Mouse (Mus musculus) forebrain, embryonic 15.5 days (tissue): ENCODE data around the gene Cdh12. TPM values are rescaled to one million over a fixed set of nuclear protein-coding genes. Genes with fewer than 3 reads are reported as not detected.

ENCODE experiments used
- ATAC-seq: fragments of 200-750 bp; cut with Nextera tagmentation; replicated peaks from 2 replicates; pipeline ENCODE4 v1.8.0; 2017; ENCODE audit warnings: mild to moderate bottlenecking, moderate TSS enrichment, moderate library complexity
- H3K27ac ChIP-seq: fragments of 300-500 bp; sonication (generic); replicated peaks from 2 replicates; pipeline ENCODE4 v1.5.1; 2015; ENCODE audit warnings: mild to moderate bottlenecking, inconsistent platforms
- H3K27me3 ChIP-seq: fragments of 300-500 bp; sonication (generic); 2 replicates; pipeline ENCODE4 v1.6.1; 2015; ENCODE audit warnings: inconsistent platforms
- H3K36me3 ChIP-seq: fragments of 300-500 bp; sonication (generic); 2 replicates; pipeline ENCODE4 v1.6.1; 2015; ENCODE audit warnings: mild to moderate bottlenecking, inconsistent platforms
- H3K4me1 ChIP-seq: fragments of 300-500 bp; sonication (generic); 2 replicates; pipeline ENCODE4 v1.6.1; 2015; ENCODE audit warnings: inconsistent platforms
- H3K4me2 ChIP-seq: fragments of 300-500 bp; sonication (generic); replicated peaks from 2 replicates; pipeline ENCODE4 v1.6.1; 2015; ENCODE audit warnings: mild to moderate bottlenecking, inconsistent platforms
- H3K4me3 ChIP-seq: fragments of 300-500 bp; sonication (generic); 2 replicates; pipeline ENCODE4 v1.5.1; 2015; ENCODE audit warnings: mild to moderate bottlenecking, inconsistent platforms
- H3K9ac ChIP-seq: fragments of 300-500 bp; sonication (generic); replicated peaks from 2 replicates; pipeline ENCODE4 v1.6.1; 2015; ENCODE audit warnings: mild to moderate bottlenecking, inconsistent platforms
- H3K9me3 ChIP-seq: fragments of 300-500 bp; sonication (generic); 2 replicates; pipeline ENCODE4 v1.6.1; 2016; ENCODE audit warnings: inconsistent platforms
- WGBS: fragments of 180-500 bp; shearing (Covaris S2); methylation state at CpG from one replicate; pipeline ENCODE4 v1.1.7; 2015; ENCODE audit warnings: mixed read lengths; 5-methylcytosine and 5-hydroxymethylcytosine counted together
- microRNA-seq: library from miRNA; unstranded; fragments of <30 nt; microRNA quantifications from one replicate; pipeline ENCODE4, GENCODE M21; 2016
- polyA plus RNA-seq: library from polyadenylated mRNA; unstranded; fragments of >200 nt; fragmentation: Nextera tagmentation; extraction: Ambion mirVana; gene quantifications from 2 replicates; pipeline ENCODE4 v1.2.1, GENCODE M21; 2015

Cdh12 gene
- polyA plus RNA-seq, 1 experiment from 2014 or later = 5.6 TPM

DNA sequence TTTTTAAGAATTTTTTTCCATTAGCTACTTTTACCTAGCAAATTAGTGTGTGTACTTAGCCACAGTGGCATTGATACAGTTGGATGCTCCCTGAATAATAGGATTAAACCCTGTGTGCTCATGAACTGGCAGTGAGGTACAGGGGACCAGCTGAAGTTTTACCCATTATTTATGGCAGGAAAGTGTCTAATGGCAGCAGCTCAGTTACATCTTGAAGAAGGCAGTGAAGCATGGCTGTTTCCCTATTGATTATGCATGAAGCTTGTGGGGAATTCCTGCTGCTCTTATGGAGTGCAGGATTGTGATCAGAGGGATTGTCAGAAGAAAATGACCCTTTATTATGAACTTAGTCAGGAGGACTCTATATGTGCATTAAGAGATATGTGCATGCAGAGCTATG lies 988.9 kb downstream of the Cdh12 start:
- no peaks in the 10 kb centered on the region for H3K9me3 ChIP-seq
- H3K36me3 ChIP-seq = no peaks in the 10 kb centered on the region
- H3K9ac ChIP-seq = no peak overlapping the region
- no peaks in the 10 kb centered on the region for H3K27me3 ChIP-seq
- no peak overlapping the region for H3K4me2 ChIP-seq
- H3K4me3 ChIP-seq = no peak overlapping the region
- no peak for ATAC-seq
- no peak overlapping the region for H3K27ac ChIP-seq
- H3K4me1 ChIP-seq = no peaks in the 10 kb centered on the region

DNA sequence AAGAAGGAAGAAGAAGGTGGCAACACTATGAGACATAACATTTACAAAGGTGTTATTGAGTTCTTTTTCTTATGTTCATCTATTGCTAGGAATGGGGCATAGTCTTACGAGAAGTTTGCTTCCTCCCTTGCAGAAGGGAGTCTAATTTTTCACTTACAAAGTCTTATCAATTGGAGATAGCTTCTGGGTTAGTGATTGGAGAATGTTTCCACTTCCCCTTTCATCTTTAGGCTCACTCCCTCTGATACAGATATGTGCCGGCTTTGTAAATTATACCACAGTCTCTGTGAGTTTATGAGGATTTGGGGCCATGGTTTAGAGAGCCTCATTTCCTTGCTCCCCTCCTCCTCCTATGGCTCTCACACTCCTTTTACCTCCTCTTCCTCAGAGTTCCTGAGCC lies 1009.0 kb downstream of the Cdh12 start:
- WGBS = 82% methylated on average over 2 of the region's 2 CpGs
- no peaks in the 10 kb centered on the region for H3K9me3 ChIP-seq

DNA sequence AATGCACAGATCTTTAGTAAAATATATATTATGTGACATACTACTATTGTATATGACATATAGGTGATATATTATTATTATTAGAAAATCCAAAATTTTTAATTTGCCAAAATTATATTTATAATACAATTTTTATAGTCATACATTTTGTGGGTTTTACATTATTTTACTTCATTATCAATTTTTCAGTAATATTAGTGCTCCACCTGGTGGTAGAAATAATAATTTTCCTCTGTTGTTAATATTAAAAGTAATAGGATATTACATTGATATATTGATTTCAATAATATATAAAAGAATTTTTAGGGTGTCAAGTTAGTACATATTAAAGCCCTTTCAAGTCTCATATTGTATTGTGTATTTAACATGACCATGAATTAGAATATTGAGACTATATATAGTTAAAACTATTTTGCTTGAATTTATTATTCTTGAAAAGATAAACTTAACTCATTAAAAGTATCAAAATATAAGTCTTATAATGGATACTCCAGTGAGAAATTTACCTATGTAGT lies 1070.3 kb downstream of the Cdh12 start:
- H3K36me3 ChIP-seq = no peaks in the 10 kb centered on the region
- H3K4me2 ChIP-seq = no peak overlapping the region
- no peaks in the 10 kb centered on the region for H3K27me3 ChIP-seq
- no peaks in the 10 kb centered on the region for H3K9me3 ChIP-seq
- ATAC-seq = no peak
- no peak overlapping the region for H3K4me3 ChIP-seq
- H3K27ac ChIP-seq = no peak overlapping the region
- H3K4me1 ChIP-seq = no peaks in the 10 kb centered on the region
- H3K9ac ChIP-seq = no peak overlapping the region

More for the DNA sequence above, 1009.0 kb downstream of the Cdh12 start:
- Histone ChIP-seq H3K36me3 (no peaks in the 10 kb centered on the region), H3K9ac (no peak overlapping the region), H3K27me3 (no peaks in the 10 kb centered on the region), H3K4me2 (no peak overlapping the region), H3K4me1 (no peaks in the 10 kb centered on the region), H3K27ac (no peak overlapping the region), H3K4me3 (no peak overlapping the region)
- no peak for ATAC-seq

DNA sequence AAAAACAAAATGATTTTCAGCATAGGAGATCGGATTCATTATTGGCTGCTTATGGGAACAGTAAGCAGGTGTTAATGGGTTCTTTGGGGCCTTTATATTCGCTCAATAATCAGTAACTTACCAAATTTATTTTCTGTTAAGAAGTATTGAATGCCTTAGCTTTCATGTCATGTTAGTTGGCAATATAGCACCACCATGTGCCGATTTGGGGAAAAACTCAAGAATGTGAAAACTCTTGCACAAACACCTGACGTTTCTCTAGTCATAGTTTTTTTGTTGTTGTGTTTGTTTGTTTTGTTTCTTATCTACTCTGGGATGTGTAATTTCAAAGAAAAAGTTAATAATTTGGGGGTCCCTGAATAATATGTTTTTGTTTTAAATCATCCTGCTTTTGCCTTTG lies 1081.7 kb downstream of the Cdh12 start:
- no peak for ATAC-seq
- WGBS = 71% methylated on average over 4 of the region's 4 CpGs
- Histone ChIP-seq H3K27me3 (no peaks in the 10 kb centered on the region), H3K36me3 (no peaks in the 10 kb centered on the region), H3K27ac (no peak overlapping the region), H3K4me3 (no peak overlapping the region), H3K4me1 (no peaks in the 10 kb centered on the region), H3K9ac (no peak overlapping the region), H3K9me3 (no peaks in the 10 kb centered on the region), H3K4me2 (no peak overlapping the region)

DNA sequence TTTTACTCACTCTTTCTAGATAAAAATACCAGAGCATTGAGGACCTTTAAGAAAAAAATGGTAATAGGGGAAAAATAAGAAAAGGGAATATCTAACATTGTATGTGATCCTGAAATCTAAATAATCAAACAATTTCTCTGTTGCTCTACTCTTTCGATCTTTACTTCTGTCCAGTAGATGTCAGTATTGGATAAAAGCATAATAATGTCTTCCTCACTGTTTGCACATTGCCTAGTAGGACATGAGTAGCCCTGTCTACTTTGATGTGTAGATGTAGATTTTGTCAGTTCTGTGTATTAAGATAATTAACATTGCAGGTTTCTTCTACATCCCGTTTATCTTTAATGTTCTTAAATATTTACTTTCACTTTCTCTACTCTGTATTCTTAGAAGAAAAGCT lies 1087.8 kb downstream of the Cdh12 start:
- no peak overlapping the region for H3K4me2 ChIP-seq
- H3K4me3 ChIP-seq = no peak overlapping the region
- 51% methylated on average over 2 of the region's 2 CpGs for WGBS
- ATAC-seq = peak; percentile 72; the same call in 1 of the 2 replicates
- no peak overlapping the region for H3K9ac ChIP-seq
- no peaks in the 10 kb centered on the region for H3K27me3 ChIP-seq
- no peaks in the 10 kb centered on the region for H3K36me3 ChIP-seq
- H3K4me1 ChIP-seq = no peaks in the 10 kb centered on the region
- H3K27ac ChIP-seq = no peak overlapping the region
- no peaks in the 10 kb centered on the region for H3K9me3 ChIP-seq

DNA sequence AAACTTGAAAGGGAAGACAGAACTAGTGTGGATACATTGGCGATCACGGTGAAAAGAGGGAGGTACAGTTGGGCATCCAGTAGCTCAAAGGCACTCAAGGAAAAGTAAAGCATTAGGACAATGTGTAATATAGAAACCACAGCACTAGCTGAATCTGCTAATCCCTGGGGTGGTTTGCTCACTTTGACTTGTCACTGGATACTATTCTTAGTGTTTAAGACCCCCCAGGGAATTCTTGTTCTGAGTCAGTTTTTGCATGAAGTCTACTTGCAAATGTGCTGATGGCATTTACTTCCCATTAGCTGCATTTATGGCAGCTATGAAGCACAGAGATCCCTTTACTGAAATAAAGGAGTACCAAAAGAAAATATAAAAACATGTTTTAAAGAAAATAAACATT lies 1095.7 kb downstream of the Cdh12 start:
- H3K4me3 ChIP-seq = no peak overlapping the region
- H3K9ac ChIP-seq = no peak overlapping the region
- no peak overlapping the region for H3K4me2 ChIP-seq
- no peaks in the 10 kb centered on the region for H3K27me3 ChIP-seq
- H3K9me3 ChIP-seq = no peaks in the 10 kb centered on the region
- ATAC-seq = no peak
- WGBS = 83% methylated on average over 2 of the region's 2 CpGs
- no peaks in the 10 kb centered on the region for H3K36me3 ChIP-seq
- no peaks in the 10 kb centered on the region for H3K4me1 ChIP-seq
- H3K27ac ChIP-seq = no peak overlapping the region

DNA sequence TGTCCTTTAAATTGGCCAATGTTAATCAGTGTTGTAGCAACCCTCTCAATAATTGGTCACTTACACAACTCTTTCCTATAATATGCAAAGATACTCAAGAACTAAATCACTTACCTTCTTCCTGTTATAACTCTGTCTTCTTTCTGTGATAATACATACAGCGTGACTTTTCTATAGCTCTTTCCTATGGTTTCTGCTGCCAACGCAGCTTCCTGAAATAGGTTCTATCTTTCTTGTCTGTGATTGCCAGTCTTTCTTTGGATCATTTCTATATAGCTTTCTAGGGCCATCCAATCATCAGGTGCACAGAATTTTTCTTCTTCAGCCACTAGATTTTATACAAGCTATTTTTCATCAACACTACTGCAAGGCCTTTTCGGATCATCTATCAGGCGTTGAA lies 1106.9 kb downstream of the Cdh12 start:
- no peak for ATAC-seq
- Histone ChIP-seq H3K27ac (no peak overlapping the region), H3K9me3 (no peaks in the 10 kb centered on the region), H3K4me3 (no peak overlapping the region), H3K27me3 (no peaks in the 10 kb centered on the region), H3K4me2 (no peak overlapping the region), H3K36me3 (no peaks in the 10 kb centered on the region), H3K9ac (no peak overlapping the region), H3K4me1 (no peaks in the 10 kb centered on the region)
- WGBS = 93% methylated on average over 4 of the region's 4 CpGs

DNA sequence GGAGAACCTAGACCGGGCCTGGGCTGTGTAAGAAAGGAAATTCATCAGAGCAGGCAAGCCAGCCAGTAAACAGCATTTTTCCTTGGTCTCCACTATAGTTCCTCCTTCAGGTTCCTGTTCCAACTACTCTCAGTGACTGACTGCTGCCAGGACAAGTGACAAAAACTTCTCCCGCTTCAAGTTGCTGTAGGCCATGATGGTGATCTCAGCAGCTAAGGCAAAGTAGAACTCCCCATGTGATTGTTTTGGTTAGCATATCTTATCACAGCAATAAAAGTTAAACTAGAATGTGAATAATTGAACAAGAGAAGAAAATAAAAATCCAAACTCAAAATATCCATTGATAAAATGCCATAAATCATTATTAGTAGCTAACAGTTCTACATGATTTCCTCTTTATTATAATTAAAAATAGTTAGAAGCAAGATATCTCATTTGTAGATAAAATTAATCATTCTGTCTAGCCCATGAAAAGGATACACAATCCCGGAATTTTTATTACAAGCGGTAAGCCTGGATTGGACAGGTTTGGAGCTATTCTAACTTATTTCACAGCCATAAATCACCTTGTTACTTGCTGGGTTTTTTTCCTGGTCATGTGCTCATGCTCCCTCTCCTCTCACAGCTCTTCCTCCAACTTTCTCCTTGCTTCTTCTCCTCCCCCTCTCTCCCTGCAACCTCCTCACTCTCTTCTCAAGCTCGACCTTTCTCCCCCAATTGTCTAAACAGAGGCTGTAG lies 1117.4 kb downstream of the Cdh12 start:
- Histone ChIP-seq H3K4me3 (no peak overlapping the region), H3K27ac (no peak overlapping the region), H3K27me3 (no peaks in the 10 kb centered on the region), H3K4me2 (no peak overlapping the region), H3K36me3 (no peaks in the 10 kb centered on the region), H3K9ac (no peak overlapping the region), H3K9me3 (no peaks in the 10 kb centered on the region), H3K4me1 (no peaks in the 10 kb centered on the region)
- ATAC-seq = no peak
- WGBS = 89% methylated on average over 5 of the region's 5 CpGs

DNA sequence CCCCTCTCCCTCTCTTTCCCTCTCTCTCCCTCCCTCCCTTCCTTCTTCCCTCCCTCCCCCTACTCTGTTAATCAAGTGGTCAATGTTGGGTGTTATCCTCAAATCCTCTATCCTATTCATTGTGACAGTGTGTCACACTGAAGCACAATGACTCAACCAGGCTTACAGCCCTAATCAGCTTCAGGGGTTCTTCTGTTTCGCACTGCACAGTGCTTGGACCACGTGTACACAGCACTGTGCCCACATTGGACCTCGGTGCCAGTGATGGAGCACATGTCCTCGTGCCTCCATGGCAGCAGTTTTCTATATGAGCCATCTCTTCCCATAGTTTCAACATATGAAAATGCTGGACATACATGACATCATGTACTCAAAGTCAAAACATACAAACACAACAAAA lies 1155.4 kb downstream of the Cdh12 start:
- H3K9me3 ChIP-seq = no peaks in the 10 kb centered on the region
- no peak overlapping the region for H3K4me2 ChIP-seq
- ATAC-seq = no peak
- no peak overlapping the region for H3K27ac ChIP-seq
- H3K4me1 ChIP-seq = no peaks in the 10 kb centered on the region
- H3K4me3 ChIP-seq = no peak overlapping the region
- no peaks in the 10 kb centered on the region for H3K36me3 ChIP-seq
- H3K9ac ChIP-seq = no peak overlapping the region
- WGBS = 52% methylated on average over 4 of the region's 4 CpGs
- no peaks in the 10 kb centered on the region for H3K27me3 ChIP-seq

Small RNA genes lying within 50 kb of the gene (microRNA-seq; reads per million reads assigned to microRNA genes)
- not detected for gene Gm27397

Other genes starting within 250 kb of the Cdh12 start
- gene Acot10, start 217.5 kb downstream of the Cdh12 start, polyA plus RNA-seq = 0.11 and 0.29 TPM in 2 replicates